Mouse (Mus musculus): ENCODE measurements around the gene Gm49340. TPM values are rescaled to one million over a fixed set of nuclear protein-coding genes. Genes with fewer than 3 reads are reported as not detected.
"Not testable (repeated sequence)": the region's sequence is repeated elsewhere in the genome, so short reads cannot be mapped to it uniquely, and the experiment has no call there.

Gm49340 gene
- polyA plus RNA-seq (2021) = not detected

DNA sequence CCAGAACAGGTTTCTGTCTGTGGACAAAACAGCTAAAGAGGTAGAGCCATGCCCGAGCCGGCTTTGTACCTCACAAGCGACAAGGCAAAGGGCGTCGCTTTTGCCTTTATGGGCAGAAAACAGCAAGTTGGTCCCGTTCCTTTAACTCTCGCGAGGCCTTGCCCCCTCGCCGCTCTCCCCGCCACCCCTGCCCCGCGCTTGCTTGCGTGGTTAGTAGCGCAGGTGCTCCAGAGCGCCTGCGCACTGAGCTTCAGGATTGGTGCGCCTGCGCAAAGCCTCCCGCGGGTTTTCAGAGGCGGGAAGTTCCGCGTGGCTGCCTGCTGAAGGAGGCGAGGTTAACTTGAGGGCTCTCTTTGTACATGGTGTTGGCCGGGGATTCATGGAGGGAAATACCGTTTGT is at the start of gene Gm49340, which contains the start of the genes Aspa and Spata22:
TSS of gene Gm49340 (plus strand) at position 300 of the 400 bp plus-strand sequence.
TSS of gene Aspa (minus strand) at position 155 of the 400 bp plus-strand sequence.
TSS of gene Spata22 (plus strand) at position 300 of the 400 bp plus-strand sequence.
- CTCF ChIA-PET = interaction anchor here (1.1 to 2.6 kb wide), 2 partner anchors 12 to 15 kb away, joined by 4 to 6 read pairs; no protein-coding TSS in a partner anchor
- in situ Hi-C loops (cut with MboI; ENCODE audit: low pct_unique_long_range_greater_than_20kb) = no loop called here
- TF ChIP-seq CTCF (IDR thresholded peaks at IDR 0.05) = no peak
- POLR2A ChIA-PET = no interaction called here
- ATAC-seq (no peak), DNase-seq (ENCODE audit: low read depth, low spot score) (no peak)
- peaks cover 29% of the 10 kb centered on the region for H3K27me3 ChIP-seq

DNA sequence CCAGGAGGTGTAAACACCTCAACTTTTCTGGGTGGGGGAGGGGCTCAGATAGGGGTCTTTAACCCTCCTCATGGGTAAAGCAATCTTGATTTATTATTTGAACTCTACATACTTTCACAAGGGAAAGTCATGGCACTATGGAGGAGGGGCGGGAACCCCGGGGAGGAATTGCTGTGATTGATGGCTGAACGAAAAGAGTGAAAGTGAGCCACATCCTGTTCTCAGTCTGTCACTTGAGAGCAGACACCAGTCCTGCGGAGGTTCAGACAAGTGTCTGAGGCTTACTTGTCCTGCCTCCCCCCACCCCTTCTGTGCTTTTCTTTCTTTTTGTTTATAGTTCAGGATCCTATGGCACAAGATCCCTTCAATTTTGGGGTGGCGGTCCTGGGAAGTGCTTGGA is 48.8 kb upstream of the Gm49340 start:
- no peak for DNase-seq (ENCODE audit: low read depth, low spot score)
- no peak for TF ChIP-seq CTCF (IDR thresholded peaks at IDR 0.05)
- no peaks in the 10 kb centered on the region for H3K27me3 ChIP-seq
- no peak for ATAC-seq
- in situ Hi-C loops (cut with MboI; ENCODE audit: low pct_unique_long_range_greater_than_20kb) = loop anchor here (5.0 to 25.0 kb wide), 2 partner anchors 143 to 1082 kb away; partner anchors contain the start of genes Haspin, Olfr411 and Olfr412
- POLR2A ChIA-PET = no interaction called here
- CTCF ChIA-PET = interaction anchor here (1.1 to 1.9 kb wide), 4 partner anchors 9 to 147 kb away, joined by 3 to 8 read pairs (median 4); no protein-coding TSS in a partner anchor

DNA sequence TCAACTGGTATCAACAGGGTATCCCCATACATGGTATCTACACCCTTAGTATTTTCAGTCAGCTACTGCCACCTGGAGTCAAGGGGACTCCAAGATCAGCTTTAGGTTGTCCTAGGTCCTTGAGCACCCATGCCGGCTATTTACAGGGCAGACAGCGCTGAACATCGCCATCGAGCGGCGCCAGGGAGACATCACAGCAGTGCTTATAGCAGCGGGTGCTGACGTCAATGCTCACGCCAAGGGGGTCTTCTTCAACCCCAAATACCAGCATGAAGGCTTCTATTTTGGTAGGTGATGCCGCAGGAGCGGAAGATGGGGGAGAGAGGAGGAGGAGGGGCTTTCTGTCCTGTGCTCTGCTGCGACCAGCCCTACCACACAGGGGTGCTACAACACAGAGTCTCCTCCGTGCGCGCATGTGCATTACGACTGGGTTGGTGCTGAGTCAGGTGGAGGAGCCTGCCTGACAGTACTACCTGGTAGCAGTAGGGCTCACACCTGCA is 48.0 kb upstream of the Gm49340 start:
- POLR2A ChIA-PET = interaction anchor here (0.6 to 1.2 kb wide), 3 partner anchors 93 to 861 kb away, joined by 3 to 5 read pairs (median 3); no protein-coding TSS in a partner anchor
- TF ChIP-seq CTCF (IDR thresholded peaks at IDR 0.05) = peak; percentile 85
- in situ Hi-C loops (cut with MboI; ENCODE audit: low pct_unique_long_range_greater_than_20kb) = loop anchor here (5.0 to 25.0 kb wide), 2 partner anchors 144 to 1081 kb away; partner anchors contain the start of genes Haspin, Olfr411 and Olfr412
- ATAC-seq (peak; percentile 63), DNase-seq (ENCODE audit: low read depth, low spot score) (peak; percentile 25)
- H3K27me3 ChIP-seq = no peaks in the 10 kb centered on the region
- CTCF ChIA-PET = interaction anchor here (0.6 to 2.1 kb wide), 5 partner anchors 10 to 148 kb away, joined by 3 to 8 read pairs (median 4); no protein-coding TSS in a partner anchor

DNA sequence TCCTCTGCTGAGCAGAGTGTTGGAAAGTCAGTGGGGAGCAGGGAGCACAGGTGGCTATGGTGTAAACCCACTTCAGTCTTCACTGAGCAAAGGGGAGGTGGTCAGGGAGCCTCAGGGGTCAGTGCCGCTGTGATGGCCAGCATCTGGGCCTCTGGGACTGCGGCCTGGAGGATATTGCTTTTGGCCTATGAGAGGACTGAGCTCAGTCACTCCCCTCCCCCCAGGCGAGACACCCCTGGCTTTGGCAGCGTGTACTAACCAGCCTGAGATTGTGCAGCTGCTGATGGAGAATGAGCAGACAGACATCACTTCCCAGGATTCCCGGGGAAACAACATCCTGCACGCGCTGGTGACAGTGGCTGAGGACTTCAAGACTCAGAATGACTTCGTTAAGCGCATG is 46.2 kb upstream of the Gm49340 start:
- in situ Hi-C loops (cut with MboI; ENCODE audit: low pct_unique_long_range_greater_than_20kb) = loop anchor here (5.0 to 25.0 kb wide), 2 partner anchors 146 to 1079 kb away; partner anchors contain the start of genes Haspin, Olfr411 and Olfr412
- no peaks in the 10 kb centered on the region for H3K27me3 ChIP-seq
- POLR2A ChIA-PET = interaction anchor here (0.6 kb wide), 1 partner anchor 72 kb away, joined by 3 read pairs; no protein-coding TSS in a partner anchor
- ATAC-seq (no peak), DNase-seq (ENCODE audit: low read depth, low spot score) (no peak)
- CTCF ChIA-PET = no interaction called here
- TF ChIP-seq CTCF (IDR thresholded peaks at IDR 0.05) = no peak

DNA sequence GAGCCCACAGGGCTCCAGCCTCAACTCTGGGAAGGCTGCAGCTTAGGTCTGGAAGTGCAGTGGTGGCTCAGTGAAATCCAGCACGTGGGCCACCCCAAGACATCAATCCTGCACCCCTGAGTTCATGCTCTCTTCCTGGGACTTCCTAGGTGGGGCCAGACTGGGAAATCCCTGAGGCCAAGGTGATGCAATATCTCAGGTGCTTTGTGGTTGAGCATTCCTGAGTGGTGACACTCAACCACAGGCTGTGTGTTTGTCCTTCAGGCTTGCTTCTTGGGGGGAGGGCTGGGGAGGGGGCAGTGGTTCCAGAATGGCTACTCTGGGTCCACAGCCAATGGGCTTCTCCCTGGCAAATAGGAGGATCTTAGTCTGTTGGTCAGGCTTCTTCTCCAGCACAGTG is 45.6 kb upstream of the Gm49340 start:
- no peak for ATAC-seq
- DNase-seq (ENCODE audit: low read depth, low spot score) = peak; percentile 25
- TF ChIP-seq CTCF (IDR thresholded peaks at IDR 0.05) = no peak
- in situ Hi-C loops (cut with MboI; ENCODE audit: low pct_unique_long_range_greater_than_20kb) = loop anchor here (5.0 to 25.0 kb wide), 2 partner anchors 147 to 1078 kb away; partner anchors contain the start of genes Haspin, Olfr411 and Olfr412
- ChIA-PET CTCF (no interaction called here), POLR2A (no interaction called here)
- H3K27me3 ChIP-seq = no peaks in the 10 kb centered on the region

DNA sequence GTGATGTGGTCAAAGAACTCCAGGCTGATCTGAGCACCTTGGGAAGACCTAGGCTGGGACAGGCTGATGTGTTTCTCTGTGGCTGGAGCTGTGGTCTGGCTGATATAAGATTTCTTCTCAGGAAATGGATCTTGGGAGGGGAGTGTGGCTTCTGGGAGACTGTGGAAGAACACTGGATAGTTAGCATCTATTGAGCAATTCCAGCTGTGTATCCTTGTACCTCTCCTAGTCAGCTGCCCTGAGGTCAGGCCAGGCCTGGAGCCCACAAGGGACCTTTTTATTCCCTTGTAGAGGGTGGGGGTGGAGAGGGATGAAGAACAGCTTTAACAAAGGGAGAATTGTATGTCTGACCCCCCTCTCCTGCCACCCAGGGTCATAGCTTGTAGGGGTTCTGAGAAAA is 45.2 kb upstream of the Gm49340 start:
- CTCF ChIA-PET = no interaction called here
- DNase-seq (ENCODE audit: low read depth, low spot score) (no peak), ATAC-seq (no peak)
- in situ Hi-C loops (cut with MboI; ENCODE audit: low pct_unique_long_range_greater_than_20kb) = loop anchor here (5.0 to 25.0 kb wide), 2 partner anchors 147 to 1078 kb away; partner anchors contain the start of genes Haspin, Olfr411 and Olfr412
- H3K27me3 ChIP-seq = no peaks in the 10 kb centered on the region
- POLR2A ChIA-PET = interaction anchor here (0.5 to 0.6 kb wide), 2 partner anchors 56 to 475 kb away, joined by 4 to 5 read pairs; no protein-coding TSS in a partner anchor
- TF ChIP-seq CTCF (IDR thresholded peaks at IDR 0.05) = no peak

DNA sequence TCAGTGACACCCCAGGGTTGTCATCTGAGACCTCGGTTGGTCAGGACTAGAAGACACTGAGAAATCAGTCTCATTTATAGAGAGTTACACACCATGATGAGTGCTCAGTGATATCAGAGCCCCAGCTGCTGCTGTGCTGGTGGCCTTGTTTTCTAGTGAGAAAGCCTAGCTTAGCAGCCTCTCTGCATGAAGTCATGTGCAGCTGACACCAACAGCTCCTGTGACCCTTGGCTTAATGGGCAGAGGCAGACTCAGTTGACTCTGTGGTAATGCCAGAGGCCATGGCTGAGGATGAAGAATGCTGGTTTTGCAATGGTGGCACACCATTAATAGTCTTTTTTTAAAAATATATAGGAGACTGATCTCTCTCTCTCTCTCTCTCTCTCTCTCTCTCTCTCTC is 39.9 kb upstream of the Gm49340 start:
- H3K27me3 ChIP-seq = no peaks in the 10 kb centered on the region
- DNase-seq (ENCODE audit: low read depth, low spot score) = no peak
- CTCF ChIA-PET = no interaction called here
- in situ Hi-C loops (cut with MboI; ENCODE audit: low pct_unique_long_range_greater_than_20kb) = loop anchor here (25.0 kb wide), 1 partner anchor 1073 kb away; the partner anchor contains the start of genes Olfr411 and Olfr412
- POLR2A ChIA-PET = no interaction called here
- no peak for TF ChIP-seq CTCF (IDR thresholded peaks at IDR 0.05)
- no peak for ATAC-seq

DNA sequence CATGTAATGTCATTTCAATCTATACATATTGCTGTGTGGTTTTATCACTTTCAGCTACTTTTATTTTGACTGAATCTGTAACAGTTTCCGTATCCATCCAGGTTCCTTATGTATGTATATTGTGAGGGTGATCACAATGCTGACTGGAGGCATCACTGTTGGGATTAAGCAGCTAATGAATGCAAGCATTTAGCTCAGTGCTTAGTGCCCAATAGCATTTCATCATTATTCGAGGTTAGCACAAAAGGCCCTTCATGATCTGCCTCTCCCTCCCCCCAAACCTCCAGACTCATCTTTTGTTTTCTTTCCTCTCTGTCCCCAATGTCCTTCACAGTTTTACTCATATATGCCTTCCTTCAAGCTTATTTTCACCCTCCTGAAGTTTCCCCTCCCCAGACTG is 26.4 kb upstream of the Gm49340 start:
- in situ Hi-C loops (cut with MboI; ENCODE audit: low pct_unique_long_range_greater_than_20kb) = no loop called here
- CTCF ChIA-PET = no interaction called here
- ATAC-seq (no peak), DNase-seq (ENCODE audit: low read depth, low spot score) (no peak)
- H3K27me3 ChIP-seq = no peaks in the 10 kb centered on the region
- POLR2A ChIA-PET = no interaction called here
- no peak for TF ChIP-seq CTCF (IDR thresholded peaks at IDR 0.05)

DNA sequence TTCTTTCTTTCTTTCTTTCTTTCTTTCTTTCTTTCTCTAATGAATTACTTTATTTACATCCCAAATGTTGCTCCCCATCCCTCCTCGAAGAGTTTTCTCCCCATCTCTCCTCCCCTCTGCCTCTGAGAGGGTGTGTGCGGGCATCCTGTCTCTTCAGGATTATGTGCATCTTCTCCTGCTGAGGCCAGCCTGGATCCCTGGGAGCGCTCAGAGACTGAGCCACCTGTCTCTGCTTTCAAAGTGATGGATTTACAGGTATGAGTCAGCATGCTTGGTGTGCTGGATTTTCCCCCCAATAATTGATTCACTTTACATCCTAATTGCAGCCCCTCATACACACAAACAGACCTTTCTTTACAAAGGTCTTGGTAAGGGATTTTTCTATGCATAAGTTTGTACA is 13.6 kb upstream of the Gm49340 start:
- POLR2A ChIA-PET = no interaction called here
- DNase-seq (ENCODE audit: low read depth, low spot score) (no peak), ATAC-seq (no peak)
- in situ Hi-C loops (cut with MboI; ENCODE audit: low pct_unique_long_range_greater_than_20kb) = no loop called here
- CTCF ChIA-PET = no interaction called here
- no peak for TF ChIP-seq CTCF (IDR thresholded peaks at IDR 0.05)
- peaks cover 26% of the 10 kb centered on the region for H3K27me3 ChIP-seq

DNA sequence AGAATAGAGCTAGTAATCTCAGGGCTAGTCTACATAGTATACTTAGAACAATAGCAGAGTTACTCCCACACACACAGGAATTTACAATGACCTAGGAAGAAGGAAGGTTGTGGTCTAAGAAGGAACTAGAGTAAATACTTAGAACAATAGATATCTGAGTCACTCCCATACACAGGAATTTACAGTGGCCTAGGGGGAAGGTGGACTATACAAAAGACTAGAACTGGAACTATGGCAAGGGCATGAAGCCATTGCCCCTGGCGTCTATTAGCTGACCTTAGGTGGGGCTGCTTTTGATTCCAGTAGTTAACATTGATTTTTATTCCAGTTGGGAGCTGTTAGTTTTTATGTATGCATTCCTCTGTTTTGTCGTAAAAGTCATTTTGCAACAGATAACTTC is 11.0 kb upstream of the Gm49340 start:
- in situ Hi-C loops (cut with MboI; ENCODE audit: low pct_unique_long_range_greater_than_20kb); ATAC-seq; DNase-seq (ENCODE audit: low read depth, low spot score); POLR2A ChIA-PET: not testable (repeated sequence)
- CTCF ChIA-PET = interaction anchor here (2.1 kb wide), 1 partner anchor 10 kb away, joined by 6 read pairs; the partner anchor contains the start of genes Aspa, Gm49340 and Spata22
- peaks cover 10% of the 10 kb centered on the region for H3K27me3 ChIP-seq

DNA sequence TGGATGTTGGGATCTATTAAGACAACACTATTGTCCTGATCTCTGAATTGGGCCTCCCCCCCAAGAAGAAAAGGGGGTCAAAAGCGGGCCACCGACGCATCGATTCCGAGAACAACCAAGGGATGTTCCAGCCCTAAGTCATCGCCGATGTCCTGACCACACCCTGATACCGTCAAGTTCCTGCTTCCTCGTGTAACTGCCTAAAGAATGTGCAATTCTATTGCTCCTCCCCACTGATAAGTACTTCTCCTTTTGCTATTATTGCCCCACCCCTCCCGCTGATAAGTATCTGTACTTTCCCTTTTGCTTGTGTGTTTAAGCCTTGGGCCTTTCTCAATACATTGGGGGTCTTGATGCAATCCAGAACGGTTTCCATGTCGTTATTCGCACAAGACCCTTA is 8.5 kb upstream of the Gm49340 start:
- DNase-seq (ENCODE audit: low read depth, low spot score); POLR2A ChIA-PET; H3K27me3 ChIP-seq; ATAC-seq; in situ Hi-C loops (cut with MboI; ENCODE audit: low pct_unique_long_range_greater_than_20kb); CTCF ChIA-PET: not testable (repeated sequence)
